Mouse (Mus musculus) megakaryocyte, embryonic 14.5 days (primary cell): ENCODE results near the gene Tmem108.

ENCODE experiments used
- FLI1 ChIP-seq: IDR thresholded peaks from 2 replicates; pipeline ENCODE4 v1.6.1; 2012; ENCODE audit warnings: low read length, inconsistent platforms, mixed read lengths
- GATA1 ChIP-seq: IDR thresholded peaks from 3 replicates; pipeline ENCODE4 v1.6.1; 2012; ENCODE audit warnings: mixed read lengths, low read length, inconsistent platforms, borderline replicate concordance

DNA sequence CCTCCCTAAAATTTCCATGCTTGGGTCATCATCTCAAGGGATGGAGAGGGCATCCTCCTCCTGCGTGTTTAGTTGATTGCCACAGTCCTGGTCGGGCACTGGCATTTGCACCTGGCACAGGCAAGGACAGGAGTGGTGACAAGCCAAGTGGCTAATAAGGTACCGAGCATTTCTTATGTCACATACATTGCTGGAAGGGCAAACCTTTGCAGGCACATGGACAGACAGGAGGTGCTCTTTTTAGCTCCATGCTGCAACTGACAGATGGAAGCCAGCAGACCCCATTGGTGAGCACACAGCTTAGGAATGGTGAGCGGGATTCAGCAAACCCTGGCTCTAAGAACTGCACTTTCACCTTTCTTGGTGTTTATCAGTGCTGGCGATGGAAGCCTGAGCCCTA, 256.6 kb downstream of the Tmem108 start:
- TF ChIP-seq GATA1 (no peak), FLI1 (no peak)
